Mouse (Mus musculus) midbrain, postnatal 0 days (tissue): Measurements from ENCODE around the gene Acbd7. TPM values are rescaled to one million over a fixed set of nuclear protein-coding genes. Genes with fewer than 3 reads are reported as not detected.

Source experiments
- ATAC-seq: fragments of 200-750 bp; cut with Nextera tagmentation; 2 replicates; pipeline ENCODE4 v1.8.0; 2017; ENCODE audit warnings: moderate number of reproducible peaks, mild to moderate bottlenecking, moderate TSS enrichment, moderate library complexity; ENCODE audit not compliant: low FRiP score
- DNase-seq: peaks from one replicate; pipeline ENCODE4 v3.0.0-alpha.2; 2015; ENCODE audit warnings: low spot score
- H3K27ac ChIP-seq: fragments of 300-500 bp; sonication (generic); 2 replicates; pipeline ENCODE4 v1.5.1; 2014; ENCODE audit warnings: low read depth, mild to moderate bottlenecking, low read length, mixed read lengths
- H3K27me3 ChIP-seq: fragments of 300-500 bp; sonication (generic); 2 replicates; pipeline ENCODE4 v1.6.1; 2014; ENCODE audit warnings: low read length, control low read depth, mixed read lengths; ENCODE audit not compliant: insufficient read depth
- H3K36me3 ChIP-seq: fragments of 300-500 bp; sonication (generic); 2 replicates; pipeline ENCODE4 v1.6.1; 2014; ENCODE audit warnings: low read length, control low read depth, mixed read lengths; ENCODE audit not compliant: insufficient read depth
- H3K4me1 ChIP-seq: fragments of 300-500 bp; sonication (generic); 2 replicates; pipeline ENCODE4 v1.6.1; 2014; ENCODE audit warnings: mild to moderate bottlenecking, control low read depth, antibody characterized with exemption, low read length, mixed read lengths; ENCODE audit not compliant: insufficient read depth
- H3K4me2 ChIP-seq: fragments of 300-500 bp; sonication (generic); 2 replicates; pipeline ENCODE4 v1.6.1; 2014; ENCODE audit warnings: low read depth, mild to moderate bottlenecking, low read length, mixed read lengths; ENCODE audit not compliant: poor library complexity, severe bottlenecking
- H3K4me3 ChIP-seq: fragments of 300-500 bp; sonication (generic); 2 replicates; pipeline ENCODE4 v1.5.1; 2014; ENCODE audit warnings: low read depth, mild to moderate bottlenecking, low read length, moderate library complexity
- H3K9ac ChIP-seq: fragments of 300-500 bp; sonication (generic); replicated peaks from 2 replicates; pipeline ENCODE4 v1.6.1; 2014; ENCODE audit warnings: mild to moderate bottlenecking, low read length, moderate library complexity, mixed read lengths; ENCODE audit not compliant: poor library complexity, severe bottlenecking
- H3K9me3 ChIP-seq: fragments of 300-500 bp; sonication (generic); 2 replicates; pipeline ENCODE4 v1.6.1; 2016; ENCODE audit warnings: low read length, control low read depth
- CTCF ChIP-seq: IDR thresholded peaks from 2 replicates; pipeline ENCODE4 v1.5.1; 2016; ENCODE audit warnings: antibody characterized with exemption, mild to moderate bottlenecking
- WGBS: fragments of 180-500 bp; shearing (Covaris S2); extraction: QIAGEN DNeasy Blood & Tissue Kit; methylation state at CpG from one replicate; pipeline ENCODE4 v1.1.7; 2014; 5-methylcytosine and 5-hydroxymethylcytosine counted together
- polyA plus RNA-seq: library from polyadenylated mRNA; unstranded; fragments of >200 nt; fragmentation: Nextera tagmentation; extraction: Ambion mirVana; gene quantifications from 2 replicates; pipeline ENCODE4 v1.2.1, GENCODE M21; 2015
- total RNA-seq: library from RNA; depleted of rRNA; stranded (reverse); fragments of >200 nt; gene quantifications from 2 replicates; pipeline ENCODE4 v1.2.3, GENCODE M21; 2014; rRNA removed

Acbd7 gene
- total RNA-seq (1.5 TPM in 1 of 2 replicates, not detected in the other), polyA plus RNA-seq (10.5 and 12.3 TPM in 2 replicates)

GRCm38 (mm10) chr2:3335611-3336301, at the start of gene Acbd7:
Acbd7 (plus strand) TSS chr2:3336168.
- Histone ChIP-seq H3K9ac (peak within 1 kb of the TSS; percentile 36; the same call in 1 of the 2 replicates), H3K4me1 (no peaks in the 10 kb centered on the region)

GRCm38 (mm10) chr2:3286243-3286642, 49.7 kb upstream of the Acbd7 start:
- no peak for TF ChIP-seq CTCF
- ATAC-seq: no peak
- no peak overlapping the region for H3K9ac ChIP-seq
- no peak overlapping the region for H3K27ac ChIP-seq
- H3K4me2 ChIP-seq: no peak overlapping the region
- H3K4me3 ChIP-seq: no peak overlapping the region
- no peaks in the 10 kb centered on the region for H3K9me3 ChIP-seq
- H3K4me1 ChIP-seq: peaks cover 6% of the 10 kb centered on the region; the same call in 1 of the 2 replicates
- no peaks in the 10 kb centered on the region for H3K36me3 ChIP-seq
- no peaks in the 10 kb centered on the region for H3K27me3 ChIP-seq
- 80% methylated on average over 2 of the region's 2 CpGs for WGBS
- DNase-seq: no peak

More at GRCm38 (mm10) chr2:3335611-3336301, at the start of gene Acbd7:
- Histone ChIP-seq H3K27me3 (no peaks in the 10 kb centered on the region), H3K9me3 (no peaks in the 10 kb centered on the region), H3K4me2 (peak within 1 kb of the TSS; percentile 73), H3K27ac (no peak within 1 kb of the TSS), H3K36me3 (no peaks in the 10 kb centered on the region), H3K4me3 (peak within 1 kb of the TSS; percentile 40)
- peak; percentile 85 for DNase-seq
- ATAC-seq: no peak
- WGBS: 6% methylated on average over 20 of the region's 20 CpGs
- TF ChIP-seq CTCF: no peak

- 84% methylated on average over 1 of the region's 1 CpGs for WGBS
- ATAC-seq (no peak), DNase-seq (no peak)
- H3K27me3 ChIP-seq: no peaks in the 10 kb centered on the region
- no peaks in the 10 kb centered on the region for H3K9me3 ChIP-seq
- H3K27ac ChIP-seq: no peak overlapping the region
- no peak overlapping the region for H3K4me3 ChIP-seq
- H3K9ac ChIP-seq: no peak overlapping the region
- H3K4me1 ChIP-seq: peaks cover 3% of the 10 kb centered on the region; the same call in 1 of the 2 replicates
- TF ChIP-seq CTCF: no peak
- no peaks in the 10 kb centered on the region for H3K36me3 ChIP-seq
- no peak overlapping the region for H3K4me2 ChIP-seq
Measured at GRCm38 (mm10) chr2:3289581-3289980, 46.4 kb upstream of the Acbd7 start.

GRCm38 (mm10) chr2:3292170-3292569, 43.8 kb upstream of the Acbd7 start:
- H3K27ac ChIP-seq: no peak overlapping the region
- H3K4me3 ChIP-seq: no peak overlapping the region
- no peaks in the 10 kb centered on the region for H3K27me3 ChIP-seq
- ATAC-seq (no peak), DNase-seq (no peak)
- H3K36me3 ChIP-seq: no peaks in the 10 kb centered on the region
- no peak for TF ChIP-seq CTCF
- H3K4me1 ChIP-seq: no peaks in the 10 kb centered on the region
- no peaks in the 10 kb centered on the region for H3K9me3 ChIP-seq
- WGBS: 100% methylated on average over 1 of the region's 1 CpGs
- no peak overlapping the region for H3K9ac ChIP-seq
- no peak overlapping the region for H3K4me2 ChIP-seq

DNA sequence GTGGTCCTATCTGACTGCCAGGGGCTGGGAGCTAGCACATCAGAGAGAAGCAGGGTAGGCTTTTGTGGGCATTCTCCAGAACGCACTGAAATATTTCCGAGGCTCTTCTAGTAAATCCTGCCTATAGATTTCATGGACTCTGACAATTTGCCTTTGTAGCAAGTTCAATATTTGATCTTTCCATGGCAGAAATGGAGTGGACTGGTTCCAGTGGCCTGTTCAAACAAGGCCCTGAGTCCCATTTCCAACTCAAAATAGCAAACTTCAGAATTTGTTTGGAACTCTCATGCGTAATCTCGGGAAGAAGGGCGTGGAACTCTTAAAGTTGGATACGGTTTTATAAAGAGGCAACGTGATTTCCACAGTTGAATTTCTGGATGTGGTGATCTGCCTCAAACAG, 40.1 kb upstream of the Acbd7 start:
- TF ChIP-seq CTCF: no peak
- 83% methylated on average over 7 of the region's 7 CpGs for WGBS
- H3K27me3 ChIP-seq: no peaks in the 10 kb centered on the region
- no peaks in the 10 kb centered on the region for H3K36me3 ChIP-seq
- H3K4me3 ChIP-seq: no peak overlapping the region
- H3K9ac ChIP-seq: no peak overlapping the region
- ATAC-seq: no peak
- H3K4me1 ChIP-seq: no peaks in the 10 kb centered on the region
- no peak overlapping the region for H3K27ac ChIP-seq
- no peaks in the 10 kb centered on the region for H3K9me3 ChIP-seq
- no peak overlapping the region for H3K4me2 ChIP-seq
- DNase-seq: no peak

- no peak overlapping the region for H3K9ac ChIP-seq
- WGBS: 85% methylated on average over 3 of the region's 3 CpGs
- H3K27ac ChIP-seq: no peak overlapping the region
- H3K4me2 ChIP-seq: no peak overlapping the region
- H3K9me3 ChIP-seq: no peaks in the 10 kb centered on the region
- ATAC-seq (no peak), DNase-seq (no peak)
- no peak overlapping the region for H3K4me3 ChIP-seq
- TF ChIP-seq CTCF: no peak
- H3K36me3 ChIP-seq: peaks cover 14% of the 10 kb centered on the region
- H3K27me3 ChIP-seq: no peaks in the 10 kb centered on the region
- no peaks in the 10 kb centered on the region for H3K4me1 ChIP-seq
Measured at GRCm38 (mm10) chr2:3305426-3306025, 30.4 kb upstream of the Acbd7 start.
